Mouse (Mus musculus): Measurements from ENCODE around the gene Noc2l.

- TF ChIP-seq CTCF (IDR thresholded peaks at IDR 0.05; ENCODE audit: borderline replicate concordance, insufficient read depth, low read length) (no peak), POLR2A (IDR thresholded peaks at IDR 0.05; ENCODE audit: low read depth, low read length) (peak; percentile 64)
Observed at GRCm38 (mm10) chr4:156203001-156203412, 32.8 kb upstream of the Noc2l start, which contains the start of gene AW011738.
